Mouse (Mus musculus) heart, embryonic 11.5 days (tissue): ENCODE measurements around the gene Lrmda. TPM values are rescaled to one million over a fixed set of nuclear protein-coding genes. Genes with fewer than 3 reads are reported as not detected.

ENCODE experiments used
- ATAC-seq: fragments of 200-750 bp; cut with Nextera tagmentation; replicated peaks from 2 replicates; pipeline ENCODE4 v1.8.0; 2017; ENCODE audit warnings: moderate library complexity; ENCODE audit not compliant: insufficient number of reproducible peaks, low FRiP score, low TSS enrichment
- H3K27ac ChIP-seq: fragments of 300-500 bp; sonication (generic); 2 replicates; pipeline ENCODE4 v1.5.1; 2014; ENCODE audit warnings: mild to moderate bottlenecking, low read depth, low read length
- H3K27me3 ChIP-seq: fragments of 300-500 bp; sonication (generic); 2 replicates; pipeline ENCODE4 v1.6.1; 2014; ENCODE audit warnings: mild to moderate bottlenecking, low read length, mixed read lengths; ENCODE audit not compliant: control insufficient read depth, insufficient read depth
- H3K36me3 ChIP-seq: fragments of 300-500 bp; sonication (generic); 2 replicates; pipeline ENCODE4 v1.6.1; 2014; ENCODE audit warnings: mild to moderate bottlenecking, low read length, moderate library complexity, mixed read lengths; ENCODE audit not compliant: control insufficient read depth, insufficient read depth
- H3K4me1 ChIP-seq: fragments of 300-500 bp; sonication (generic); 2 replicates; pipeline ENCODE4 v1.6.1; 2014; ENCODE audit warnings: low read length; ENCODE audit not compliant: control insufficient read depth, insufficient read depth
- H3K4me2 ChIP-seq: fragments of 300-500 bp; sonication (generic); 2 replicates; pipeline ENCODE4 v1.6.1; 2014; ENCODE audit warnings: mild to moderate bottlenecking, moderate library complexity
- H3K4me3 ChIP-seq: fragments of 300-500 bp; sonication (generic); 2 replicates; pipeline ENCODE4 v1.5.1; 2014; ENCODE audit warnings: low read depth, low read length
- H3K9ac ChIP-seq: fragments of 300-500 bp; sonication (generic); 2 replicates; pipeline ENCODE4 v1.6.1; 2014; ENCODE audit warnings: mild to moderate bottlenecking, low read depth, low read length, moderate library complexity
- H3K9me3 ChIP-seq: fragments of 300-500 bp; sonication (generic); replicated peaks from 2 replicates; pipeline ENCODE4 v1.6.1; 2016; ENCODE audit warnings: low read length; ENCODE audit not compliant: control insufficient read depth
- WGBS: fragments of 180-500 bp; shearing (Covaris S2); extraction: QIAGEN DNeasy Blood & Tissue Kit; methylation state at CpG from one replicate; pipeline ENCODE4 v1.1.7; 2014; ENCODE audit not compliant: insufficient replicate concordance; 5-methylcytosine and 5-hydroxymethylcytosine counted together
- polyA plus RNA-seq: library from polyadenylated mRNA; unstranded; fragments of >200 nt; fragmentation: Nextera tagmentation; extraction: Ambion mirVana; gene quantifications from 2 replicates; pipeline ENCODE4 v1.2.1, GENCODE M21; 2014

Gene Lrmda
- polyA plus RNA-seq, 1 experiment from 2014 or later: 0.70 TPM

GRCm38 (mm10) chr14:22020885-22021284 is 1.4 kb downstream of the Lrmda start:
- 20% methylated on average over 2 of the region's 2 CpGs for WGBS
- Histone ChIP-seq H3K36me3 (no peaks in the 10 kb centered on the region), H3K9me3 (no peaks in the 10 kb centered on the region), H3K4me3 (no peak overlapping the region), H3K4me2 (no peak overlapping the region), H3K27me3 (peaks cover 15% of the 10 kb centered on the region), H3K9ac (no peak overlapping the region), H3K27ac (no peak overlapping the region), H3K4me1 (peaks cover 10% of the 10 kb centered on the region)
- no peak for ATAC-seq

- peaks cover 5% of the 10 kb centered on the region; the same call in 1 of the 2 replicates for H3K27me3 ChIP-seq
- no peaks in the 10 kb centered on the region for H3K36me3 ChIP-seq
- H3K9me3 ChIP-seq: no peaks in the 10 kb centered on the region
- H3K27ac ChIP-seq: no peak overlapping the region
- H3K4me3 ChIP-seq: no peak overlapping the region
- no peak overlapping the region for H3K9ac ChIP-seq
- WGBS: 71% methylated on average over 4 of the region's 4 CpGs
- ATAC-seq: no peak
- no peak overlapping the region for H3K4me2 ChIP-seq
- H3K4me1 ChIP-seq: peaks cover 10% of the 10 kb centered on the region
Observed at GRCm38 (mm10) chr14:22023533-22023932, 4.0 kb downstream of the Lrmda start.

- no peaks in the 10 kb centered on the region for H3K4me1 ChIP-seq
- H3K9ac ChIP-seq: no peak overlapping the region
Observed at GRCm38 (mm10) chr14:22035900-22036299, 16.4 kb downstream of the Lrmda start.

GRCm38 (mm10) chr14:22036338-22036737 is 16.8 kb downstream of the Lrmda start:
- no peak for ATAC-seq

More at GRCm38 (mm10) chr14:22035900-22036299, 16.4 kb downstream of the Lrmda start:
- Histone ChIP-seq H3K27me3 (no peaks in the 10 kb centered on the region), H3K4me2 (no peak overlapping the region), H3K4me3 (no peak overlapping the region), H3K36me3 (no peaks in the 10 kb centered on the region), H3K27ac (no peak overlapping the region), H3K9me3 (no peaks in the 10 kb centered on the region)
- ATAC-seq: no peak
- 51% methylated on average over 3 of the region's 3 CpGs for WGBS

GRCm38 (mm10) chr14:22036802-22037497 is 17.4 kb downstream of the Lrmda start:
- Histone ChIP-seq H3K27ac (no peak overlapping the region), H3K27me3 (no peaks in the 10 kb centered on the region), H3K9me3 (no peaks in the 10 kb centered on the region), H3K4me2 (no peak overlapping the region), H3K36me3 (no peaks in the 10 kb centered on the region), H3K4me3 (no peak overlapping the region), H3K9ac (no peak overlapping the region), H3K4me1 (no peaks in the 10 kb centered on the region)
- WGBS: 85% methylated on average over 12 of the region's 12 CpGs
- no peak for ATAC-seq

More at GRCm38 (mm10) chr14:22036338-22036737, 16.8 kb downstream of the Lrmda start:
- WGBS: 70% methylated on average over 6 of the region's 6 CpGs
- no peak overlapping the region for H3K4me2 ChIP-seq
- no peak overlapping the region for H3K4me3 ChIP-seq
- H3K9me3 ChIP-seq: no peaks in the 10 kb centered on the region
- no peaks in the 10 kb centered on the region for H3K36me3 ChIP-seq
- no peak overlapping the region for H3K9ac ChIP-seq
- no peaks in the 10 kb centered on the region for H3K27me3 ChIP-seq
- no peaks in the 10 kb centered on the region for H3K4me1 ChIP-seq
- H3K27ac ChIP-seq: no peak overlapping the region

GRCm38 (mm10) chr14:22037498-22038131 is 18.1 kb downstream of the Lrmda start:
- H3K36me3 ChIP-seq: no peaks in the 10 kb centered on the region
- ATAC-seq: no peak
- 77% methylated on average over 16 of the region's 16 CpGs for WGBS
- no peak overlapping the region for H3K27ac ChIP-seq
- H3K4me1 ChIP-seq: no peaks in the 10 kb centered on the region
- no peak overlapping the region for H3K4me2 ChIP-seq
- H3K27me3 ChIP-seq: no peaks in the 10 kb centered on the region
- H3K9me3 ChIP-seq: no peaks in the 10 kb centered on the region
- no peak overlapping the region for H3K9ac ChIP-seq
- no peak overlapping the region for H3K4me3 ChIP-seq

- WGBS: 83% methylated on average over 6 of the region's 6 CpGs
- ATAC-seq: no peak
- H3K4me2 ChIP-seq: no peak overlapping the region
Observed at GRCm38 (mm10) chr14:22042146-22042545, 22.6 kb downstream of the Lrmda start.

GRCm38 (mm10) chr14:22043420-22043819 is 23.9 kb downstream of the Lrmda start:
- H3K9me3 ChIP-seq: no peaks in the 10 kb centered on the region
- no peak overlapping the region for H3K27ac ChIP-seq
- no peak overlapping the region for H3K4me2 ChIP-seq
- no peak overlapping the region for H3K9ac ChIP-seq
- no peak overlapping the region for H3K4me3 ChIP-seq
- H3K27me3 ChIP-seq: peaks cover 2% of the 10 kb centered on the region; the same call in 1 of the 2 replicates
- no peak for ATAC-seq
- H3K4me1 ChIP-seq: peaks cover 9% of the 10 kb centered on the region
- WGBS: 79% methylated on average over 5 of the region's 5 CpGs
- H3K36me3 ChIP-seq: no peaks in the 10 kb centered on the region

More at GRCm38 (mm10) chr14:22042146-22042545, 22.6 kb downstream of the Lrmda start:
- H3K9me3 ChIP-seq: no peaks in the 10 kb centered on the region
- H3K4me3 ChIP-seq: no peak overlapping the region
- no peak overlapping the region for H3K9ac ChIP-seq
- H3K36me3 ChIP-seq: no peaks in the 10 kb centered on the region
- H3K27me3 ChIP-seq: peaks cover 2% of the 10 kb centered on the region; the same call in 1 of the 2 replicates
- no peak overlapping the region for H3K27ac ChIP-seq
- no peaks in the 10 kb centered on the region for H3K4me1 ChIP-seq
